Mouse (Mus musculus) lung, postnatal 0 days (tissue): ENCODE data around the gene Golph3.

Source experiments
- CTCF ChIP-seq: IDR thresholded peaks from 2 replicates; pipeline ENCODE4 v1.5.1; 2016; ENCODE audit warnings: antibody characterized with exemption, mild to moderate bottlenecking
- EP300 ChIP-seq: IDR thresholded peaks from 2 replicates; pipeline ENCODE4 v1.6.1; 2016; ENCODE audit warnings: antibody characterized with exemption, mild to moderate bottlenecking, control low read depth

- TF ChIP-seq CTCF (peak; percentile 66), EP300 (no peak)
Observed at GRCm38 (mm10) chr15:12380548-12380947, 59.3 kb downstream of the Golph3 start.
